Mouse (Mus musculus): Measurements from ENCODE around the gene Gm2075.
"Not testable (repeated sequence)": the region's sequence is repeated elsewhere in the genome, so short reads cannot be mapped to it uniquely, and the experiment has no call there.

DNA sequence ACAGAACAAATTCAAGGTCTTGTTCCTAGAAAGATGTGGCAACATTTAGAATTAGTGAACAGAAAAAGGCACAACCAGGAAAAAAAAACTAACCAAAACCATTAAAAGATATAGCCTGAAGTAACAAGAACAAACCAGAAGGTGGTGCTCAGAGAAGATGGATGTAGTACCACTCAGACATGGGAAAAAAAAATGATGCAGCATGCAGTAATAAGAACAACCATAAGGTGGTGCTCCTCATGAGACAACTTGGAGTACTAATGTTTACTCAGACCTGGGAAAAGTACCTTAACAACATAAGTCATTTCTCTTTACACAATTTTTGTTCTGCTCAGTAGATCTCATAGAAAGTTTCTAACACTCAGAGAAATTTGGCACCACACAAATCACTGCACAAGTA lies 27.6 kb upstream of the Gm2075 start:
- not testable (repeated sequence) for TF ChIP-seq EP300 (IDR thresholded peaks at IDR 0.05; ENCODE audit: insufficient read depth, low read depth, low read length); CTCF (IDR thresholded peaks at IDR 0.05; ENCODE audit: low read depth, low read length)
